Mouse (Mus musculus) colon, adult 2 months (tissue): ENCODE data around the gene Pate2. TPM values are rescaled to one million over a fixed set of nuclear protein-coding genes. Genes with fewer than 3 reads are reported as not detected.

Experiments used
- polyA plus RNA-seq: library from polyadenylated mRNA; depleted of rRNA; stranded (reverse); fragments of >200 nt; gene quantifications from 2 replicates; pipeline ENCODE4 v1.2.3, GENCODE M21; 2012; rRNA removed

Pate2 gene
- 0.08 TPM in 1 of 2 replicates, not detected in the other for polyA plus RNA-seq

GRCm38 (mm10) chr9:35569571-35570534 is at the start of gene Pate2, which contains the start of gene Hyls1:
Gene Pate2, plus strand, starts transcription at chr9:35570284.
Gene Hyls1, minus strand, starts transcription at chr9:35570398.

GRCm38 (mm10) chr9:35558257-35559008 is 11.7 kb upstream of the Pate2 start, which contains the start of the genes Ddx25 and Pus3:
Gene Ddx25, minus strand, starts transcription at chr9:35558528.
Gene Pus3, plus strand, starts transcription at chr9:35558595.

GRCm38 (mm10) chr9:35611841-35612240 is 41.8 kb downstream of the Pate2 start, which contains the start of gene Pate4:
Gene Pate4, minus strand, starts transcription at chr9:35611941.

GRCm38 (mm10) chr9:35648102-35648501 is 78.0 kb downstream of the Pate2 start, which contains the start of gene Pate3:
Gene Pate3, minus strand, starts transcription at chr9:35648202.

GRCm38 (mm10) chr9:35687013-35687412 is 116.9 kb downstream of the Pate2 start, which contains the start of gene Pate1:
Gene Pate1, minus strand, starts transcription at chr9:35687390.

Other genes with a start within 250 kb of the Pate2 start
- 5.5 and 5.8 TPM in 2 replicates for gene Cdon, start 149.2 kb upstream of the Pate2 start, polyA plus RNA-seq
- not detected in 2 replicates for gene Gm1113, start 52.0 kb upstream of the Pate2 start, polyA plus RNA-seq
- gene Ddx25, start 11.8 kb upstream of the Pate2 start, polyA plus RNA-seq = 0.03 TPM in 1 of 2 replicates, not detected in the other
- 0.51 and 0.98 TPM in 2 replicates for gene Pus3, start 11.7 kb upstream of the Pate2 start, polyA plus RNA-seq
- gene Hyls1, start 114 bp downstream of the Pate2 start, polyA plus RNA-seq = 0.84 and 1.2 TPM in 2 replicates
- not detected in 2 replicates for gene Pate4, start 41.7 kb downstream of the Pate2 start, polyA plus RNA-seq
- not detected in 2 replicates for gene Pate3, start 77.9 kb downstream of the Pate2 start, polyA plus RNA-seq
- not detected in 2 replicates for gene Pate1, start 117.1 kb downstream of the Pate2 start, polyA plus RNA-seq
- not detected in 2 replicates for gene Gm17677, start 170.8 kb downstream of the Pate2 start, polyA plus RNA-seq
- gene Gm17727, start 207.8 kb downstream of the Pate2 start, polyA plus RNA-seq = not detected in 2 replicates
- not detected in 2 replicates for gene Gm27235, start 219.8 kb downstream of the Pate2 start, polyA plus RNA-seq
- gene D730048I06Rik, start 219.8 kb downstream of the Pate2 start, polyA plus RNA-seq = not detected in 2 replicates